Mouse (Mus musculus) urinary bladder, adult 18-20 months (tissue): ENCODE data around the gene Panx1.

Source experiments
- DNase-seq, 2 experiments: peaks; one replicate each; pipeline ENCODE4 v3.0.0; 2022; ENCODE audit warnings: low spot score in 2 of 2, mixed read lengths in 2 of 2

The Panx1 gene

DNA sequence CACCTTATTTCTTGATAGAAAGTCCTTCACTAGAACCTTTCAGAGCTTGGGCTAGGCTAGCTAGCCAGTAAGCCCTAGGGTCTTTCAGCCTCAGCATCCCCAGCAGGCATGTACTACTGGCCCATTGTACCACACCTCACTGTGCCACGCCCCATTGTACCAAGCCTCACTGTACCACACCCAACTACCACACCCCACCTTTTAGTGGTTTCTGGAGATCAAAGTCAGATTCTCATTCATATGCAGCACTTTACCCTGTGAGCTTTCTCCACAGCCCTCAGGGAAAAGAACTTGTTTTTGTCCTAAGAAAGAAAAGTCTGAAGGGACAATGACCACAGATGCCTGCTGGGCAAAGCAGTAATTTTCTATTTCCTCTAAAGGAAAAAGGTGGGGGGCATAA is 22.2 kb downstream of the Panx1 start:
- DNase-seq, result no peak

DNA sequence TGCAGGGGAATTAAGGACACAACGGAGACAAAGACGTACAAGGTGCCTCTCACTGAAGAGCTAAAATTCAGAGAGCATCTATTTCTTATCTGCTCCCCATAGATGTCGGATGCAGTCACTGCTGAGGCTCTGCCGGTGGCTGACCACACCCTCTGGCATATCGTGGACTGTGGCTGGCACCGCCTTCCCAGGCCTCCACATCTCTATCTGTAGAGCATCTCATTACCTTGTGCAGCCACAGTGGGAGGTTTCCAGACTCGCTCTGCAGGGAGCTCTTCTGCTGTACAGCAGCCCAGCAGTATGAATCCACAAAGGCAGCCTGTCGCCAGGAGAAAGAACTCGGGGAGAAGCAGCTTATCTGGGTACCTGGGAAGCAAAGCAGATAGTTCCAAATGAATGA is 24.1 kb downstream of the Panx1 start:
- no peak for DNase-seq

DNA sequence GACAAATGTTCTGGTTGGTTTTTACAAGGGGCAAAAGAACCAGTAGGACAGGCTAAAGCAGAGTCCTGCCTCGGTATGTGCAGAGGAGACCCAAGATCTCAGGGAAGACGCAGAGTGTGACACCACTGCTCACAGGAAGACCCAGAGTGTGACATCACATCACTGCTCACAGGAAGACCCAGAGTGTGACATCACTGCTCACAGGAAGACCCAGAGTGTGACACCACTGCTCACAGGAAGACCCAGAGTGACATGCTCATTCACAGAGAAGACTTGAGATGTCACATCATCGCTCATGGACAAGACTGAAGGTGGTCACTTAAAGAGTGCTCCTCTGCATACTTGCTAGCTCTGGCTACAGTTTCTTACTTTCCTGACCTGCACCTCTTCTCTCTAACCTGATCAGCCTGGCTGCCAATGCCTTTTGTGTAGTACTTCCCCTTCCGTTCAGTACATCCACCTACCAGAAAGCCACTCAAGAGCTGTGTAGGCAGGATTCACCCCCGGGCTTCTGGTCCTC is 24.7 kb downstream of the Panx1 start:
- no peak for DNase-seq

DNA sequence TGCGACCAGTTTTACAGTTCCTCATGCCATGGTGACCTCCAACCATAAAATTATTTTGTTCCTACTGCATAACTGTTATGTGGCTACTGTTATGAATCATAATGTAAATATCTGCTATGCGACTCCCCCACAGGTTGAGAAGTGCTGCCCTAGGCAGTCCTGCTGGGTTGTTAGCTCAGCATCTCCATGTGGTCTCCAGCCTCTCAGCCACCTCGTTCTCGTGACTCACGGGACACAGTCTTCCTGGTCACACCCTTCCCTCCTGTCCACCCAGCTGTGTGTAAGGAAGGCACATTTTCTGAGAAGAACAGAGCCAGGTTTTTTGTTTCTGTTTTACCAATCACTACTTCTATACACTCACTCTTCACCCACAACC is 26.5 kb downstream of the Panx1 start:
- no peak for DNase-seq

DNA sequence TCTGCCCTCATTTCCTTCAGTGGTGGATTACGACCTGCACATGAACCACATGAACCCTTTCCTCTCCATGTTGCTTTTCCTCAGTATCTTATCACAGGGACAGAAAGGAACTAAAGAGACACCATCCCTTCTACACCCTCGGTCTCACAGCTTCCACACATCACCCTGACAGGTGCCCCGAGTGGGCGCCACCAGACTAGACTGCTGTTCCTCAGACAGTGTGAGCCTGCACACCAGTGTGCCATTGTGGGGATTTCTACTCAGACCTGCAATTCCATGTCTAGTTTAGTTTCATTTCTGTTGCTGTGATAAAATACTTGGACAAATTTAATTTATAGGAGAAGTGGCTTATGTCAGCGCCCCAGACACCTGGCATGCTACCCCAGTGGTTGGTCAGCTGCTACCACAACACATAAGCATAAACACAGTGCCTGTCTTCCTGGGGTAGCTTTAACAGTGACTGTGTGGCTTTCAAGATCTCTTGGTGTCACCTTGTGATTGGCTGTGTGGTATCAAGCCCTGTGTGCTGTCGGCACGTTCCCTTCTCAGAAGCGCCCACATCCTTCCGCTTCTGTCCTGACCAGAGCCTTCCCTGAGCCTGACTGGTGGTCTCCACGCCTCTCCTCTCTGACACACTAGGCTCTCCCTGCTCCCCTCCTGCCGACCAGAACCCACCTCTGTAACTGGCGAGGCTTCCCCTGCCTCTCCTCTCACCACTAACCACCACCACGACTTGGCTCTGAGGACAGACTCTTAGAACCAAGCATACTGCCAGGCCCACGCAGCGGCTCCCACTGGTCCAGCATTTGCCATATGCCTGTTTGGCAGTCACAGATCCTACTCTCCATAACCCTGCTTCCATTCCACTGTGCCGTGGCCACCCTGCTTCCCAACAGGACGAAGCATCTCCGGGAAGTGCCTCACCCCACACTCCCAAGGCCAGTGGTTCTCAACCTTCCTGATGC is 27.2 kb downstream of the Panx1 start:
- no peak for DNase-seq

DNA sequence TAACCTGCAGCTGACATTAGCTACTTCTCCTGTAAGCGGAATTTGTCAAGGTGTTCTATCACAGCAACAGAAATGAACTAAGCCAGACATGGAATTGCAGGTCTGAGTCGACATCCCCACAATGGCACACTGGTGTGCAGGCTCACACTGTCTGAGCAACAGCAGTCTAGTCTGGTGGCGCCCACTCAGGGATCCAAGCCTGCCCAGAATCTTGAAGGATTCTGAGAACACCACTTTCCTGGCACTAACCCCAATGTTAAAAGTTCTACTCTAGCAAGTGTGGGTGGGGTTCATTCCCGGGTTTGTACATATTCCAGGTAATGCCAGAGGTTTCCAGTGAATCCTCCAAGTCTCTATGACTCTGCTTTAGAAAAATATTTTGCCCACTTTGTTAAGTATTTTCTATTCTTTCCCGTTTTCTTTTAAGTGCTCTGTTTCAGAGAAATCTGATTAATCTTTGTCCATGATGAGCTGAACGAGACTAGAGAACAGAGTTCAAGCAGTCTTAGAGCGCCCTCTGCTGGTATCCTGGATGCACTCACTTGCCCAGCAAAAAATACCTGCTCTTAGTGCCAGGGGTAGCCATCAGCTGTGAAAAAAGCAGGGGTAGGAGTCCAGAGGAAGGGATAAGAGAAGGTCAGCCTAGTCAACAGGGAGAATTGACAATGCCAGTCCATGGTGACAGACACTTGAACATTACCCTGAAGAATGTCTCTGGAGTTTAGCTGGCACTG is 29.9 kb downstream of the Panx1 start:
- no peak for DNase-seq

DNA sequence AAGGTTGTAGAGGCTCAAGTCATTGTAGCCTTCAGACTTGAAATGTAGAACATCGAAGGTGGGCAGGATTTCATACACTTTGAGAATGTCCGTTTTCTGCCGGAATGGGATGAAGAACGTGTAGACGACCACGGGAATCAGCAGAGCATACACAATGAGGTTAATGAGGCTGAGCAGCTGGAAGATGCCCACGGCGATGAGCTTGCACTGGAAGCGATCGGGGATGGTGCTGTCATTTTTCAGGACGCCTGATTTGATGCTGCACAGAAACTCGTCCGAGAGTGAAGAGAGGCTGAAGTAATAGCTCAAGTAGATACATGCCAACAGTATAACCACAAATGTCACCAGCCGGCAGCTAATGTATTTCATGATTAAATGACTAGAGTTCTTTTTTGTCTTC is 37.7 kb downstream of the Panx1 start:
- DNase-seq, result no peak

DNA sequence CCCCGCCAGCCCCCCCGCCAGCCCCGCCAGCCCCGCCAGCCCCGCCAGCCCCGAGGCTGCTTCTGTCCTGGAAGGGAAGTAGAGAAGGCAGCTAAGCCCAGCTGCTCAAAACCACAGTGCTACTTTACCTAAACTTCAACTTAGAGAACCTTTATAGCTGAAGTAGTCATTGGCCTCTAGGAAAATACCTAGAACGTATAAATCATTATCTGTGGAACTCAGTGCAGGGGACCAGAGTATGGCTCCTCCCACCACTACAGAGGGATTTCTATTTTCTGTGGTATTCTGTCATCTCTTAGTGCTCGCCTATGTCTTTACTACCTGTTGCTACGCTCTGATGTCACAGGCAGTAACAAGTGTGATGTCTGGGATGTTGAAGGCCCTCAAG is 41.0 kb downstream of the Panx1 start:
- DNase-seq, result no peak

DNA sequence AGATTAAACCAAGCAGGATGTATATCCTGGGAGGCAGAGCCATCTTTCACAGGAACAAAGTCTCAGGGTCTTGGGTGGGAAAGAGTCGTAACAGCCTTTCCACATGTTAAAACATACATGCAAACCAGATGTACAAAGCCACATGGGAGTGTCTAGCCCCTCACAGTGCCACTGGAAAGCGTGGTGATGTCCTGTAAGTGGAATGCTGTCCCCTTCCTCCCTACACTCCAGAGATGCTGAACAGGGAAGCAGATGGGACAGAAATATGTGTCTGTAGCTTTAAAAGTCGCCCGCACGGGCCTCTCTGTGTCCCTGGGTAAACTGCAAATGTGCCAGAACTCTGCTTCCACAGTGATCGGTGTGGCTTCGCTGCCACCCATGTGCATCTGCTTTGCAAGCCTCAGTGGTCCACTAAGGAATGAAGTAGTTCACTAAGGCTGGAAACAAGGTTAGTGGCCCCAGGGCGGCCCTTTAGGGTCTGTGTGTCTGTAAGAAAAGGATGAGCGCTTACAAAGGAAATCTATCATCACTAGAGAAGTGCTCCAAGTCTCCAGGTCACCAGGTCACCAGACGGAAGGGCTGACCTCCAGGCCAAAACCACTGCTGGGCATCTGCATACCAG is 41.5 kb downstream of the Panx1 start:
- DNase-seq, result no peak

DNA sequence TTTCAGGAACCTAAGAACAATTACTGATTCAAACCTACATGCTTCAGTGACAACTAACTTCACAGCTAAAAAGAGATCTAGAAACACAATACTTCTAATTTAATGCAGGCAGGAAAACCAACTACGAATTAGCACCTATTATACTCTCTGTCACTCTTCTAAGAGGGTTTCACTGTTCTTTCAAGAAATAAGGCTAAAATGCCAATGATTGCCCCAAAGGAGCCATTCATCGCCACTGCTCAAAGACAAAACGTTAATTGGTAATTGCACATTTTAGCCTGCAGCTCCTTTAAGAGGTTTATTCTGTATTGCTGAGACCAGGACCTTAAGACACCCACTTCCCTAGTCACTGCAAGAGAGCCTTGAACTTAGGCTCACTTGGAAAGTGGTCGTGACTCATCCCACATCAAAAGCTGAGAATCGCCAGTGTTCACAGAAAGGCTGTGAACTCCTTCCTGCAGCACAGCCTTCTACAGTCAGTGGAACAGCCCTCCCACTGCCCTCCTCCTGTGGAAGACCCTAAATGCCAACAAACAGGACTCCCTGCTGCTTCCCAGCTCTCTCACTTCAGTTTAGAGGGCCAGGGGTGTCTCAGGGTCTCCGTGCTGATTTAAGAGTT is 42.2 kb downstream of the Panx1 start:
- no peak for DNase-seq

DNA sequence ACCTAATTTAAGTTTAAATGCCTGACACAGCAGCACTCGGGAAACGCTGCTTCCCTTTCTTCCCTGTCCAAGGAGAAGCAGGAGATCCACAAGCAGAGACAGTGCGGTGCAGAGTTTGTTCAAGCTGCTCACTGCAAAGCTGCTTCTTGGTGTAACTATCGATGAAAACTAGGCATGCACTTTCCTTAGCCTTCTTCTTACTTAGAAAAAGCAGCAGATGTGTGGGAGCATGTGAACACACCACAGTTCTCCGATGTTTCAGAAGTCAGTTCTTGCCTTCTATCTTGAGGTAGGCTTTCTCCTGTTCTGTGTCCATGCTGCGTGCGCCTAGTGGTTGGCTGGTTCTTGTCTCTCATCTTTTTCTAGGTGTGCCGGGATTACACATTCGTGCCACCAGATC is 46.5 kb downstream of the Panx1 start:
- no peak for DNase-seq

DNA sequence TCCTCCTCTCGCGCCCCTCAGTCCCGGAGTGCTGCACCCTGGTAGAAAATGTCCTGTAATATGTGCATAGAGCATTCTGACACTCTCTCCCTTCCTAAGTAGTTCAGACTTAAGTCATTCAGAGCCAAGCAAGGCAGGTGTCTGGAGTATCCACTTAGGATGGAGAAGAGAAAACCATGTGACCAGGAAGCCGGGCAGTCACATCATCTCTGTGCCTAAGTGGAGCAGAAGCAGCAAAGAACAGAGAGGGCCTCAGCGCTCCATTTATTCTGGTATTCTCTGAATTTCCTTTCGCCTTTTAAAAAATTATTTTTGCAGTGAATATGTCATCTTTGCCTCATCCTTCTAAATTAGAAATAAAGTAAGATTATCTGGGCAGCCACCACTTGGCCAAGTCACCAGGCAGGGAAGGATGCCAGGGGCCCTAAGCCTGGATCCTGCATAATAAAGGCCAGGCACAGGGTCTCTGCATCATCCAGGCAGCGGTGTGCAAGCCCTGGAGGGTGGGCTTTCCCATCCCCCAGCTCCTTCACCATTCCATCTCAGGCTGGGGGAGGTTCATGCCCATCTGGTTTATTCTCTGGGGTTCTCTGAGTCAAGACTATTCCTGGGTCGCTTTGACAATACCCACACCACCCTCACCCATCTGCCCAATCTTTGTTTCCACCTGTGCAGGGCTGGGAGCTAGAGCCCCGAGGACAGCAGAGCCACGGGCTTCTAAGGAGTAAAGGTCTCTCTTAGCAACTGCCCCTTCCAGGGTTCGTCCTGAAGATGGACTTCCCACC is 47.8 kb downstream of the Panx1 start:
- no peak for DNase-seq

DNA sequence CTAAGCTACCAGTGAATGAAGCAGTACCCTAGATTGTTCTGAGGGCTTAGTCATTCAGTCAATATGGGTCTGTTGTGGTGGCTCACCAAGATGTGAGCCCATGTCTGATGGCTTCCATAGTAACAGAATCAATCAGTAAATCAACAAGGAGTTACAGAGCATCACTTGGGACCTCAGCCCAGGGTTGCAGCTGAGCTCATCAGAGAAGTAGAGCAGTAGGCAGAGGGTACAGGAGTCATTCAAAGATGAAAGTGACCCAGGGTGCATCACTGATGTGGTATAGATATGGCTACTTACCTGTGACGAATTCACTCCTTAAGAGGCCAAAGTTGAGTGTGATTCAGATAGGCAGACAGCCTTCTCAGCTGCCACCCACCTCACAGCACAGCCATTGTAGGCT is 49.8 kb downstream of the Panx1 start:
- no peak for DNase-seq

DNA sequence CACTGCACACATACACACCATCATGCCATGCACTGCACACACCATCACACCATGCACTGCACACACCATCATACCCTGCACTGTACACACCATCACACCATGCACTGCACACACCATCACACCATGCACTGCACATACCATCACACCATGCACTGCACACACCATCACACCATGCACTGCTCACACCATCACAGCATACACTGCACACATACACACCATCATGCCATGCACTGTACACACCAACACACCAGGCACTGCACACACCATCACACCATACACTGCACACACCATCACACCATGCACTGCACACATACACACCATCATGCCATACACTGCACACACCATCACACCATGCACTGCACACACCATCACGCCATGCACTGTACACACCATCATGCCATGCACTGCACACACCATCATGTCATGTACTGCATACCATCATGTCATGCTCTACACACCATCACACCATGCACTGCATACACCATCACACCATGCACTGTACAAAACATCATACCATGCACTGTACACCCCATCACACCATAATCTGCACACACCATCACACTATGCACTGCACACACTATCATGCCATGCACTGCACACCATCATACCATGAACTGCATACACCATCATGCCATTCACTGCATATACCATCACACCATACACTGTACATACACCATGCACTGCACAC is 56.5 kb downstream of the Panx1 start:
- DNase-seq, result no peak

DNA sequence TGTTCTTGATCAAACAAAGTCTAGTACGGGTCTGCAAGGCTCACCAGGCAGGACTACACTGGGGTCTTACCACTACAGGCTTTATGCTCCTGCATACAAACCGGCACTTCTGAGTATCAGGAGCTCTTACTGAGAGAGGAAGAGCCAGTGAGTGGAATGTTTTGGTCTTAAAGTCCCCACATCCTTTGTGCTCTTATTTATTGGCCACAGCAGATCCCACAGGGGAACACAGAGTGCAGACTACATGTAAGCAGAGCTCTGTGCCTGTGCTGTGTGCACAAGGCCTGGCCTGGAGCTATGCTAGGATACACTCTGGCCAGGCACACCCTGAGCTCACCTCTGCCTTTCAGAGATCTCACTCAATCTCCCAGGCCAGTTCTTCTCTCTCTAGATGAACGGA is 62.1 kb downstream of the Panx1 start:
- DNase-seq, result no peak

DNA sequence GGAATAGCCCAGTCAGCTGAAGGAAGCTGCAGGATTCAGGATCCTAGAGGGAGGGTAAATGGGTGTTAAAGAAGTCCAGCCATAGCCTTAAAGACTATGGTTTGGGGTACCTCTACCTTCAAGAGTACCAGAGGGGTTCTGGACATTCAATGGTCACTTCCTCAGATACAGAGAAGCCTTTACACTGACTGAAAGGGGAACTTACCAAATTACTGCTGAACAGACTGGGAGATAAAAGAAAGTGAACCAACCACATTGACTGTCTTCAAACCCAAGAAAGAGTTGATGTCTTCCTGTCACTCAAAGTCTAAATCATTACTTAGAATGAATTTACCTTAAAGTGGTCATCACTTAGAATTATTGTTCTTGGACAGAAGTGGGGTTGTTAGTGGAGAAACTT is 62.6 kb downstream of the Panx1 start:
- DNase-seq, result no peak

DNA sequence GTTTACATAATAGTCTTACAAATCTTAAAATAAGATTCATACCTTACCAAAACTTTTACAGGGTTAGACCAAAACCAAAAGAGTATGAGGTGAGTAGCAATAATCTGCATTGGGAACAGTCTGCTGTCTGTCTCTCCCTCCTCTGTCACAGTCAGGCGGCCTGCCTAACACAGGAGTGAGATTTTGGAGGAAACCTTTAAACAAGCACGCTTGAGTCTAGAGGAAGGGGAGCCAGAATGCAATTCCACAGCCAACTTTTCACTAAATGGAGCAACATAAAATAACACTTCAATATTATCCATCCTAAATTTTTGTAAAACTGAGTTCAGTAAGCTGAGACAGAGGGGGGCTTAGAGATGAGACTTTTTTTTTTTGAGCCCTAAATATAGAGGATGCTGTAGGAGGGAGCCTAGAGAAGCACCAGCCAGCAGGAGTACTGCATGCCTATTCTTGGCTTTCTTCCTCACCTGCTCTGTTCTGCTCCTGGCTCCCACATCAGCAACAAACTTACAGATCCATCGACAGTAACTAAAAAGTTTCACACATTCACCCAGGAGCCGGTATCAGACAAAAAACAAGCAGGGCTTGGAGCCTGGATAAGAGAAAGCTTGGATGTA is 63.6 kb downstream of the Panx1 start:
- no peak for DNase-seq

DNA sequence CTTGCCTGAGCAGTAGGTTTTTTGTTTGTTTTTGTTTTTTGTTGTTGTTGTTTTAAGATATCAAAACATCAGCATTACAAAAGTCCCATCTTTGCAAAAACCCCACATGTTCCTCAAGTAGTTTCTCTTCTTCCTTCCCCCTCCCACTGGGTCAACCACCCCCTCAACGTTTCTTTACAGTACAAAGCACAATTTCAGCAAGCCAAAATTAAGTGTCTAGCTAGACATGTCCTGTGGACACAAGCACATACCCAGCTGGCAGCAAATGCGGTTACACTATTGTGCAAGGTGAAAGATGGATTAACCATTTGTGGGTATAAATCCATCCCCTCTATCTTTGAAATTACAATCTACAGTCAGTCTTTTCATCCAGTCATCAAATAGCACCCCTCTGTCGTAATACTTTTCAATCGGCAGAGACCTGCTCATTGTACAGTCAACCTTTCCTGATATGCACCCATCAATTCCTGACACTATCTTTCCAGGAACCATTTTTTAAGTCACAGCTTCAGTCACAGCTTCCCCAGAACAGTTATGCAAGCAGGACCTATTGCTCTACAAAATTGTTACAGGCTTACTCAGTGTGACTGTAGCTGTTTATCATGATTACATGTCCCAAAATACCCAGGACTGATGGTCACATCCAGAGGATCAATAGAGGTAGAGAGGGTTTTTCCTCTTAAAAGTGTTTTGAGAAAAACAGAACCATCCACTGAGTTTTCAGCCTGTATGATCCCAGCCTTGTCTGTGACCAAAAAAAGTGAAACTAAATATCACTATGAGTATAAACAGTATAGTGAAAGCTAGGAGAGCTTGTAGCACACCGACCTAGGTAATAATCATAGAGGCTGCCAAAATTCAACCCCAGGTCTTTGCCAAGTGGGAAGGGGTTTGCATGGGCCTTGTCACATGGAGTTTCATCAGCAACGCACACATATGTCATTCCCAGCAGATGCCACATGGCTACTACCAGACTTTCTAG is 70.7 kb downstream of the Panx1 start:
- no peak for DNase-seq

DNA sequence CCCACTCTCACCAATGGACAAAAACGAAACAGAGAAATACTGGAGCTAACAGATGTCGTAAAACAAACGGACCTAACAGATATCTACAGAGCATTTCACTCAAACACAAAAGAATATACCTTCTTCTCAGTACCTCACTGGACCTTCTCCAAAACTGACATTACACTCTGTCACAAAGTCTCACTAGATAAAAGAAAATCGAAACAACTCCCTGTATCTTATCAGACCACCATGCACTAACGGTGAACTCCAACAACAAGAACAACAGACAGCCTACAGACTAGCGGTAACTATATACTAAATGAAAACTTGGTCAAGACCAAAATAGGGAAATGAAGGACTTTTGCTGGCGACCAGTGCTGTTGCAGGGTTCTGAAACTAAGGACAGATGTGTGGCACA is 71.5 kb downstream of the Panx1 start:
- DNase-seq, result no peak
